Mouse (Mus musculus) hindbrain, embryonic 15.5 days (tissue): ENCODE data around the gene Ubap2. TPM values are rescaled to one million over a fixed set of nuclear protein-coding genes. Genes with fewer than 3 reads are reported as not detected.

ENCODE experiments used
- ATAC-seq: fragments of 200-750 bp; cut with Nextera tagmentation; 2 replicates; pipeline ENCODE4 v1.8.0; 2017; ENCODE audit warnings: low read depth, moderate number of reproducible peaks, moderate TSS enrichment; ENCODE audit not compliant: low FRiP score
- H3K27ac ChIP-seq: fragments of 300-500 bp; sonication (generic); replicated peaks from 2 replicates; pipeline ENCODE4 v1.5.1; 2015; ENCODE audit warnings: mild to moderate bottlenecking, inconsistent platforms
- H3K27me3 ChIP-seq: fragments of 300-500 bp; sonication (generic); 2 replicates; pipeline ENCODE4 v1.6.1; 2015; ENCODE audit warnings: control low read depth, inconsistent platforms
- H3K36me3 ChIP-seq: fragments of 300-500 bp; sonication (generic); 2 replicates; pipeline ENCODE4 v1.6.1; 2015; ENCODE audit warnings: control low read depth, inconsistent platforms
- H3K4me1 ChIP-seq: fragments of 300-500 bp; sonication (generic); replicated peaks from 2 replicates; pipeline ENCODE4 v1.6.1; 2015; ENCODE audit warnings: control low read depth, inconsistent platforms
- H3K4me2 ChIP-seq: fragments of 300-500 bp; sonication (generic); 2 replicates; pipeline ENCODE4 v1.6.1; 2015; ENCODE audit warnings: moderate library complexity, mild to moderate bottlenecking, inconsistent platforms
- H3K4me3 ChIP-seq: fragments of 300-500 bp; sonication (generic); 2 replicates; pipeline ENCODE4 v1.5.1; 2015; ENCODE audit warnings: mild to moderate bottlenecking, inconsistent platforms
- H3K9ac ChIP-seq: fragments of 300-500 bp; sonication (generic); 2 replicates; pipeline ENCODE4 v1.6.1; 2015; ENCODE audit warnings: inconsistent platforms
- H3K9me3 ChIP-seq: fragments of 300-500 bp; sonication (generic); 2 replicates; pipeline ENCODE4 v1.6.1; 2016; ENCODE audit warnings: control low read depth, inconsistent platforms
- WGBS: fragments of 180-500 bp; shearing (Covaris S2); methylation state at CpG from one replicate; pipeline ENCODE4 v1.1.7; 2015; 5-methylcytosine and 5-hydroxymethylcytosine counted together
- polyA plus RNA-seq: library from polyadenylated mRNA; unstranded; fragments of >200 nt; fragmentation: Nextera tagmentation; extraction: Ambion mirVana; gene quantifications from 2 replicates; pipeline ENCODE4 v1.2.1, GENCODE M21; 2015

The Ubap2 gene
- polyA plus RNA-seq, 1 experiment from 2014 or later = 57.5 TPM

DNA sequence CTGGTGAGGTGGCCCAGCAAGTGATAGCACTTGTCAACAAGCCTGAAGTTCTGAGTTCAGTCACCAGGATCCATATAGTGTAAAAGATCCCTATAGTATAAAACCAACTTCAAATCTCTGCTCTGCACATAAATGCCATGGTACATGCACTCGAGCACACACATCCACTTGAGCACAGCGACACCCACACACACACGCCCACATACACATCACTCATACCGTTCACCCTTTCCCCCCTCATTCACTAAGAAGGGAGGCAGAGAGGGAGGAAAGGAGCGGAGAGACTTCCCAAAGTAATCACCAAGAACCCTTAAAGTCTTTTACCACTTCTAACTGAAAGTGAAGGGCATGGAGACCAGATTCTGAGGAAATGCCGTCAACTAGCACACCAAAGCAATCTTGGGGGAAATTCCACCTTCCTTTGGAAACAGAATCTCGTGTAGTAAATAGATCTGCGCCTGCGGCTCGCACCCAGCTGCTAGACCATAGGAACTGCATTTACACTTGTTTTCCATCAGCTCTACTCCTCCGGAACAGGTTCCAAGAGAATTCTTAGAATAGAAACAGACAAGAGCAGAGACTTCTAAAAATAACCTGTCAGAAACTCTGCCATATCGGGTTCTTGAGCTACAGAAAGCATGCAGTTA lies 19.3 kb downstream of the Ubap2 start:
- H3K4me1 ChIP-seq = no peaks in the 10 kb centered on the region
- no peaks in the 10 kb centered on the region for H3K27me3 ChIP-seq
- WGBS = 90% methylated on average over 12 of the region's 12 CpGs
- H3K4me2 ChIP-seq = no peak overlapping the region
- no peak overlapping the region for H3K9ac ChIP-seq
- peaks cover 5% of the 10 kb centered on the region; the same call in 1 of the 2 replicates for H3K36me3 ChIP-seq
- no peak overlapping the region for H3K4me3 ChIP-seq
- ATAC-seq = no peak
- H3K9me3 ChIP-seq = no peaks in the 10 kb centered on the region
- H3K27ac ChIP-seq = no peak overlapping the region

- H3K36me3 ChIP-seq = peaks cover 7% of the 10 kb centered on the region
- no peak overlapping the region for H3K27ac ChIP-seq
- WGBS = 90% methylated on average over 2 of the region's 2 CpGs
- H3K27me3 ChIP-seq = no peaks in the 10 kb centered on the region
- H3K4me3 ChIP-seq = no peak overlapping the region
- no peaks in the 10 kb centered on the region for H3K4me1 ChIP-seq
- H3K9ac ChIP-seq = no peak overlapping the region
- H3K4me2 ChIP-seq = no peak overlapping the region
- ATAC-seq = no peak
- no peaks in the 10 kb centered on the region for H3K9me3 ChIP-seq
Measured at GRCm38 (mm10) chr4:41253756-41254155, 21.2 kb downstream of the Ubap2 start.

DNA sequence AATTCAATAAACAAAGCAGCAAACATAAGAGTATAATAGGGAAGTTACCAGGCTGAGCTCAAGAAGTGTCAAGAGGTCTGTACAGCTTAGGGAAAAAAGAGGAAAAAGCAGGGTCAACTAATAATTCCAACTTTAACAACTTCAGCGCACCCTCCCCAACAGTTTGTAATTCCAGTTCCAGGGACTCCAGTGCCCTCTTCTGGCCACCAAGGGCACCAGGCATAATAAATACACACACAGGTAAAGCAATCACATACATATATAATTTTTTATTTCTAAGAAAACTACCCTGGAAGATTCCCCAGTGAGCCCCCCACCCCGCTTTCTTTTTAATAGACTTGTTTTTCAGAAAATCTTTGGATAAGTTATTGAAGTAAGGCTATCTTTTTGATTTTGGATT lies 29.5 kb downstream of the Ubap2 start:
- Histone ChIP-seq H3K4me1 (no peaks in the 10 kb centered on the region), H3K27ac (no peak overlapping the region), H3K4me2 (no peak overlapping the region), H3K4me3 (no peak overlapping the region), H3K9ac (no peak overlapping the region), H3K9me3 (no peaks in the 10 kb centered on the region), H3K27me3 (no peaks in the 10 kb centered on the region), H3K36me3 (peaks cover 19% of the 10 kb centered on the region)
- WGBS = 97% methylated on average over 2 of the region's 2 CpGs
- no peak for ATAC-seq

- ATAC-seq = no peak
- 83% methylated on average over 3 of the region's 3 CpGs for WGBS
- Histone ChIP-seq H3K4me3 (no peak overlapping the region), H3K4me2 (no peak overlapping the region), H3K4me1 (no peaks in the 10 kb centered on the region), H3K27me3 (no peaks in the 10 kb centered on the region), H3K36me3 (peaks cover 8% of the 10 kb centered on the region), H3K9me3 (no peaks in the 10 kb centered on the region), H3K9ac (no peak overlapping the region), H3K27ac (no peak overlapping the region)
Measured at GRCm38 (mm10) chr4:41240916-41241315, 34.0 kb downstream of the Ubap2 start.

DNA sequence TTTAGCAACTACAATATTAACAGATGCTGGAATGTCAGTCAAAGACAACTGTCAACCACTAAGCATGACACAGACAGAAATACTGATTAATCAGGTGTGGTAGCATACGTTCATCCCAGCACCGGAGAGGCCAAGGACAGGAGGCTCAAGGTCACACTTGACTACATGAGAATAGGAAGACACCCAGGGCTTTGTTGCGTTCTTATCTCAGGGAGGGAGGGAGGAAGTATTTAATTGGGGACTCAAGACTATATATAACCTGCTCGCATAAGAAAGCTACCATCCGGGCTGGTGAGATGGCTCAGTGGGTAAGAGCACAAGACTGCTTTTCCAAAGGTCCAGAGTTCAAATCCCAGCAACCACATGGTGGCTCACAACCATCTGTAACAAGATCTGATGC lies 39.3 kb downstream of the Ubap2 start:
- H3K4me3 ChIP-seq = no peak overlapping the region
- WGBS = 89% methylated on average over 5 of the region's 5 CpGs

DNA sequence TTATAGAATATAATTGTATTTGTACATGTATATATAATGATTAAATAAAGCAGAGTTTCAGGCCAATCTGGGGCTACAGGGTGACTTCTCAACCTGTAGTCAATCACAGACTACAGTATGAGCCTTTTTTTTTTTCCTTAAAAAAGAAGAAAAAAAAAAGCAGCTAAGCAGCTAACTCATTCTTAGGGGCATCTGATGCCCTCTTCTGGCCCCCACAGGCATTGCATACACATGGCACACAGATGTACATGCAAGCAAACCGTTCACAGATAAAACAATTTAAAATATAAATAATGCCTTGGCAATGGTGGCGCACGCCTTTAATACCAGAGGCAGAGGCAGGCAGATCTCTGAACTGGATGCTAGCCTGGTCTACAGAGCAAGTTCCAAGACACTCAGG lies 48.6 kb downstream of the Ubap2 start:
- no peak for ATAC-seq
- Histone ChIP-seq H3K27me3 (no peaks in the 10 kb centered on the region), H3K9ac (no peak overlapping the region), H3K4me2 (no peak overlapping the region), H3K9me3 (no peaks in the 10 kb centered on the region), H3K4me3 (no peak overlapping the region), H3K36me3 (peaks cover 76% of the 10 kb centered on the region), H3K4me1 (no peaks in the 10 kb centered on the region), H3K27ac (no peak overlapping the region)
- 86% methylated on average over 3 of the region's 3 CpGs for WGBS

More for the DNA sequence above, 39.3 kb downstream of the Ubap2 start:
- ATAC-seq = no peak
- Histone ChIP-seq H3K27me3 (no peaks in the 10 kb centered on the region), H3K27ac (no peak overlapping the region), H3K4me2 (no peak overlapping the region), H3K9ac (no peak overlapping the region), H3K9me3 (no peaks in the 10 kb centered on the region), H3K4me1 (no peaks in the 10 kb centered on the region), H3K36me3 (peaks cover 37% of the 10 kb centered on the region)

DNA sequence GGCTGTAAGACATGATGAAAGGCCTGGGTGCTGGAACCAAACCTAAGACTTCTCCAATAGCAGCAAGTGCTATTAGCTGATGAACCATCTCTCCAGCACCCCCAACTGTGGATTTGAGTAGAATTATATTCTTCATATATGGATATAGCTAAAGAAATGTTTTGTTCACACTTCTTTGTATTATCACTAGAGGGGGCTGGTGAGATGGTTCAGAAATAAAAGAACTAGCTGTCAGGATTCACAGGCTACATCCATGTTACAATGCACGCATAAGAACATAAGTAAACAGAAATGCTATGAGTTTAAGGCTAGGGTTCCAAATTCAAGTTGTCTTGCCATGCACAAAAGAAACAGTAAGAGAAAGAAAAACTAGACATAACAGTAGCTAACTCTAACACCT lies 49.5 kb downstream of the Ubap2 start:
- Histone ChIP-seq H3K4me1 (no peaks in the 10 kb centered on the region), H3K9me3 (no peaks in the 10 kb centered on the region), H3K4me2 (no peak overlapping the region), H3K9ac (no peak overlapping the region), H3K27me3 (no peaks in the 10 kb centered on the region), H3K36me3 (peaks cover 77% of the 10 kb centered on the region), H3K27ac (no peak overlapping the region), H3K4me3 (no peak overlapping the region)
- no peak for ATAC-seq
- 70% methylated on average over 1 of the region's 1 CpGs for WGBS

DNA sequence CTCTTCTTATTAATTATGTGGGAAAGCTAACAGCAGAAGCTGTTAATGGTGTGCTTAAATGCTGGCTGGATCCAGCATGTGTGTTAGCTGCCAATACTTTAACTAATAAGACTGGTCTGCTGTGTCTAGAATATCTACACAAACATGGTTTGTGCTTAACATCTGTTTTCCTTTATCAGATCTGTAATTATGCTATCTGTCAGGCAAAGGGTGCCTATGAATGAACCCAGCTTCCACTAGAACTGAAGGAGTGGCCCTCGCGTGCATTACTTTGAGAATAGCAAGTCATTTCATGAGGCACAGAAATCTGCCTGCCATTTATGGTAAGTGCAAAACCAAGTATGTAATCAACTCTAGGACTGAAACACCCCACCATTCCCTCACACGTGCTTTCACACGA lies 66.9 kb downstream of the Ubap2 start:
- no peak for ATAC-seq
- WGBS = 97% methylated on average over 4 of the region's 4 CpGs
- H3K4me1 ChIP-seq = no peaks in the 10 kb centered on the region

GRCm38 (mm10) chr4:41205751-41206150 lies 69.2 kb downstream of the Ubap2 start:
- H3K4me3 ChIP-seq = no peak overlapping the region
- peaks cover 90% of the 10 kb centered on the region for H3K36me3 ChIP-seq
- no peak overlapping the region for H3K4me2 ChIP-seq
- no peak overlapping the region for H3K27ac ChIP-seq
- ATAC-seq = no peak
- H3K4me1 ChIP-seq = no peaks in the 10 kb centered on the region
- no peaks in the 10 kb centered on the region for H3K27me3 ChIP-seq
- H3K9me3 ChIP-seq = no peaks in the 10 kb centered on the region
- no peak overlapping the region for H3K9ac ChIP-seq
- 94% methylated on average over 8 of the region's 8 CpGs for WGBS

More for the DNA sequence above, 66.9 kb downstream of the Ubap2 start:
- Histone ChIP-seq H3K9me3 (no peaks in the 10 kb centered on the region), H3K36me3 (peaks cover 79% of the 10 kb centered on the region), H3K9ac (no peak overlapping the region), H3K4me2 (no peak overlapping the region), H3K4me3 (no peak overlapping the region), H3K27ac (no peak overlapping the region), H3K27me3 (no peaks in the 10 kb centered on the region)

- ATAC-seq = no peak
- Histone ChIP-seq H3K4me3 (no peak overlapping the region), H3K27ac (no peak overlapping the region), H3K4me1 (no peaks in the 10 kb centered on the region), H3K9ac (no peak overlapping the region), H3K36me3 (peaks cover 92% of the 10 kb centered on the region), H3K4me2 (no peak overlapping the region), H3K9me3 (no peaks in the 10 kb centered on the region), H3K27me3 (no peaks in the 10 kb centered on the region)
- 93% methylated on average over 8 of the region's 8 CpGs for WGBS
Measured at GRCm38 (mm10) chr4:41202135-41202534, 72.8 kb downstream of the Ubap2 start.

DNA sequence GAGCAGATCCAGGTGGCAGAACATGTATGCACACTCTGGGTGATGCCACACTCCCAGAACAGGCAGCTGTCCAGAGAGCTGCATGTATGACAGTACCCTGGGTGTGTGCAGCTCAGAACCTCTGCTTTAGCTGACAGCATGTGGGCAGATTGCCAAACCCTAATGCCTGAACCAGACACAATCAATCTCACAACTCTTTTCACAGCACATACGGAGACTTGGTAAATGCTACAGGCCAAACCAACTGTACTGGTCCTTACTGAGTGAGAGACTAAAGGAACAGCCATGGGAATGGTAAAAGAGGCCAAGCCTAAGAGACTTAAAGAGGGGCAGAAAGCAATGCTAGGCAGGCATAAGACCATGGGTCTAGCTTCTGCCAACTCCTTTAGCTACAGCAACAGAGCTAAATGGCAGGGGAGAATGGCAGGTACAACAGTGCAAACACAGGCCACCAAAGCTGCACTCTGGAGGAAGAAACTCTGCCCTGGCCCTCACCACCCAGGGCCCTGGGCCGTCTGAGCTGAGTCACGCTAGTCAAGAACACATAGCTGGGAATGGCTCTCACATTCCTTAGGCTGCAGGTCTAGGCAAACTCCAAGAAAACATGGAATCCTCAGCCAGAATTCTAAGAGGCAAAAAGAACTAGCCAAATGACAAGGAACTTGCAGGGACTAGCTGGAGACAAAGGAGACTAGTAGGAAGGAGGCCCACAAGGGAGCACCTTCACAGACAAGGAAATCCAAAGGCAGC lies 77.9 kb downstream of the Ubap2 start:
- no peak; the same call in 1 of the 2 replicates for ATAC-seq
- Histone ChIP-seq H3K4me1 (no peaks in the 10 kb centered on the region), H3K9me3 (no peaks in the 10 kb centered on the region), H3K27ac (0 out of 2 replicates have a peak overlapping the region, but pooled peaks have one; percentile 27), H3K4me2 (no peak overlapping the region), H3K9ac (no peak overlapping the region), H3K4me3 (no peak overlapping the region), H3K27me3 (no peaks in the 10 kb centered on the region), H3K36me3 (peaks cover 87% of the 10 kb centered on the region)
- 62% methylated on average over 3 of the region's 3 CpGs for WGBS

DNA sequence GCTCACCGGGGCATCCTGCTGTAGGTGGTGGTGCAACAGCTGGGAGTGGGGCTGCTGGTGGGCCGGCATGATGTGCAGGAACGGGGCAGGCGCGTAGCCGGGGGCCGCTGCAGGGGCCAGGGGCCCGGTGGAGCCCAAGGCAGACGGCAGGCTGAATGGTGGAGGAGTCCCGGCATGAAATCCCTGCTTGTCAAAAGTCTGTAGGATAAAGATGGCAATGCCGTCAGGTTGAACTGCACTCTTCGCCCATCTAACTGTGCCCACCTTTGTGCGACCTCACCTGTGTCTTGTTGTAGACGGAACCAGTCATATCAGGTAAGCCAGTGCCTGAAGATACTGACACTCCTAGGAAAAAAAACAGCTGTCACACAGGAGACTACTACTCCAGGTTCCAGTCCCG lies 79.6 kb downstream of the Ubap2 start:
- no peak overlapping the region for H3K9ac ChIP-seq
- H3K27me3 ChIP-seq = no peaks in the 10 kb centered on the region
- H3K27ac ChIP-seq = no peak overlapping the region
- no peak for ATAC-seq
- no peaks in the 10 kb centered on the region for H3K9me3 ChIP-seq
- H3K4me3 ChIP-seq = no peak overlapping the region
- H3K36me3 ChIP-seq = peaks cover 86% of the 10 kb centered on the region
- 95% methylated on average over 15 of the region's 15 CpGs for WGBS
- no peak overlapping the region for H3K4me2 ChIP-seq
- H3K4me1 ChIP-seq = no peaks in the 10 kb centered on the region
